Mouse (Mus musculus) MEL (cell line): ENCODE measurements around the gene Gfra1. TPM values are rescaled to one million over a fixed set of nuclear protein-coding genes. Genes with fewer than 3 reads are reported as not detected.

Source experiments
- DNase-seq: peaks from one replicate; pipeline ENCODE4 v3.0.0; 2011; ENCODE audit warnings: low read depth, low spot score
- H3K27ac ChIP-seq: 2 replicates; pipeline ENCODE4 v1.5.1; 2012; ENCODE audit warnings: low read depth, mild to moderate bottlenecking, control low read depth, low read length, moderate library complexity; ENCODE audit not compliant: control insufficient read depth
- H3K27me3 ChIP-seq, 2 experiments: fragments of 150-350 bp in 1 of 2; sonication (generic) in 1 of 2; 2 replicates each; pipeline ENCODE4 v1.6.1; 2012; ENCODE audit warnings: low read length in 2 of 2, mild to moderate bottlenecking in 2 of 2, improper control_type of control experiment in 1 of 2, moderate library complexity in 1 of 2; ENCODE audit not compliant: insufficient read depth in 2 of 2, control insufficient read depth in 1 of 2
- H3K36me3 ChIP-seq, 2 experiments: 2 replicates each; pipeline ENCODE4 v1.6.1; 2012 to 2014; ENCODE audit warnings: low read length in 2 of 2, improper control_type of control experiment in 1 of 2, inconsistent platforms in 1 of 2, mild to moderate bottlenecking in 1 of 2; ENCODE audit not compliant: insufficient read depth in 2 of 2, control insufficient read depth in 1 of 2
- H3K4me1 ChIP-seq, 2 experiments: fragments of 150-350 bp in 1 of 2; sonication (generic) in 1 of 2; 2 replicates each; pipeline ENCODE4 v1.6.1; 2012; ENCODE audit warnings: low read length in 2 of 2, improper control_type of control experiment in 1 of 2, mild to moderate bottlenecking in 1 of 2; ENCODE audit not compliant: insufficient read depth in 2 of 2, control insufficient read depth in 1 of 2
- H3K4me3 ChIP-seq, 2 experiments: fragments of 150-350 bp in 1 of 2; sonication (generic) in 1 of 2; 2 replicates each; pipeline ENCODE4 v1.5.1; 2012; ENCODE audit warnings: low read depth in 2 of 2, low read length in 2 of 2, mild to moderate bottlenecking in 2 of 2, moderate library complexity in 2 of 2, control low read depth in 1 of 2, improper control_type of control experiment in 1 of 2; ENCODE audit not compliant: control insufficient read depth in 1 of 2, insufficient read depth in 1 of 2
- H3K79me2 ChIP-seq: 2 replicates; pipeline ENCODE4 v1.6.1; 2012; ENCODE audit warnings: mild to moderate bottlenecking, low read length, moderate library complexity; ENCODE audit not compliant: control insufficient read depth, poor library complexity, insufficient read depth
- H3K9ac ChIP-seq: 2 replicates; pipeline ENCODE4 v1.6.1; 2012; ENCODE audit warnings: low read depth, mild to moderate bottlenecking, control low read depth, low read length, moderate library complexity; ENCODE audit not compliant: control insufficient read depth, poor library complexity, severe bottlenecking
- H3K9me3 ChIP-seq: fragments of 150-350 bp; sonication (generic); replicated peaks from 2 replicates; pipeline ENCODE4 v1.6.1; 2012; ENCODE audit warnings: mild to moderate bottlenecking, low read length, improper control_type of control experiment, moderate library complexity; ENCODE audit not compliant: insufficient read depth
- CHD1 ChIP-seq: IDR thresholded peaks from 2 replicates; pipeline ENCODE4 v1.6.1; 2012; ENCODE audit warnings: low read depth, mild to moderate bottlenecking, inconsistent platforms, low read length, improper control_type of control experiment
- CTCF ChIP-seq, 3 experiments: IDR thresholded peaks in 2 of 3; conservative IDR thresholded peaks in 1 of 3; 2 replicates each; pipeline ENCODE4 v1.5.1; 2011 to 2012; ENCODE audit warnings: low read length in 3 of 3, low read depth in 2 of 3, mild to moderate bottlenecking in 2 of 3, improper control_type of control experiment in 1 of 3, inconsistent platforms in 1 of 3, mixed read lengths in 1 of 3, moderate library complexity in 1 of 3; ENCODE audit not compliant: control insufficient read depth in 1 of 3, insufficient read depth in 1 of 3, poor library complexity in 1 of 3, severe bottlenecking in 1 of 3
- E2F4 ChIP-seq: IDR thresholded peaks from 2 replicates; pipeline ENCODE4 v1.6.1; 2011; ENCODE audit warnings: low read depth, low read length, improper control_type of control experiment, borderline replicate concordance
- EP300 ChIP-seq, 2 experiments: IDR thresholded peaks; 2 replicates each; pipeline ENCODE4 v1.6.1; 2011; ENCODE audit warnings: improper control_type of control experiment in 2 of 2, low read length in 2 of 2, low read depth in 1 of 2, mild to moderate bottlenecking in 1 of 2
- ETS1 ChIP-seq: IDR thresholded peaks from 2 replicates; pipeline ENCODE4 v1.6.1; 2012; ENCODE audit warnings: low read depth, mild to moderate bottlenecking, inconsistent platforms, low read length, improper control_type of control experiment, moderate library complexity
- GABPA ChIP-seq: IDR thresholded peaks from 2 replicates; pipeline ENCODE4 v1.6.1; 2012; ENCODE audit warnings: low read depth, mild to moderate bottlenecking, inconsistent platforms, low read length, improper control_type of control experiment, moderate library complexity
- JUND ChIP-seq: IDR thresholded peaks from 2 replicates; pipeline ENCODE4 v1.6.1; 2011; ENCODE audit warnings: low read depth, mild to moderate bottlenecking, improper control_type of control experiment, low read length
- MAFK ChIP-seq: IDR thresholded peaks from 2 replicates; pipeline ENCODE4 v1.6.1; 2011; ENCODE audit warnings: low read depth, mild to moderate bottlenecking, low read length, improper control_type of control experiment, borderline replicate concordance
- MAX ChIP-seq: IDR thresholded peaks from 2 replicates; pipeline ENCODE4 v1.6.1; 2011; ENCODE audit warnings: low read length, improper control_type of control experiment
- MEF2A ChIP-seq: IDR thresholded peaks from 2 replicates; pipeline ENCODE4 v1.6.1; 2014; ENCODE audit warnings: low read depth, mild to moderate bottlenecking, inconsistent platforms, low read length, improper control_type of control experiment; ENCODE audit not compliant: poor library complexity, insufficient replicate concordance, severe bottlenecking; ENCODE audit errors: extremely low read depth
- MYB ChIP-seq: IDR thresholded peaks from 2 replicates; pipeline ENCODE4 v1.6.1; 2011; ENCODE audit warnings: mild to moderate bottlenecking, low read depth, low read length, improper control_type of control experiment
- MYC ChIP-seq: IDR thresholded peaks from 2 replicates; pipeline ENCODE4 v1.6.1; 2011; ENCODE audit warnings: low read depth, mild to moderate bottlenecking, low read length, improper control_type of control experiment, moderate library complexity
- POLR2A ChIP-seq, 2 experiments: IDR thresholded peaks; 2 replicates each; pipeline ENCODE4 v1.6.1; 2011 to 2012; ENCODE audit warnings: low read length in 2 of 2, mild to moderate bottlenecking in 2 of 2, control low read depth in 1 of 2, improper control_type of control experiment in 1 of 2, low read depth in 1 of 2, moderate library complexity in 1 of 2; ENCODE audit not compliant: control insufficient read depth in 1 of 2, insufficient read depth in 1 of 2, poor library complexity in 1 of 2
- RCOR1 ChIP-seq: IDR thresholded peaks from 2 replicates; pipeline ENCODE4 v1.6.1; 2012; ENCODE audit warnings: low read depth, mild to moderate bottlenecking, inconsistent platforms, low read length, improper control_type of control experiment
- SIN3A ChIP-seq: IDR thresholded peaks from 2 replicates; pipeline ENCODE4 v1.6.1; 2012; ENCODE audit warnings: low read length, improper control_type of control experiment, inconsistent platforms
- SMC3 ChIP-seq: IDR thresholded peaks from 2 replicates; pipeline ENCODE4 v1.6.1; 2011; ENCODE audit warnings: low read depth, low read length, improper control_type of control experiment
- TAL1 ChIP-seq: IDR thresholded peaks from 2 replicates; pipeline ENCODE4 v1.6.1; 2012; ENCODE audit warnings: mild to moderate bottlenecking, inconsistent platforms, low read length, moderate library complexity, mixed read lengths
- UBTF ChIP-seq: IDR thresholded peaks from 2 replicates; pipeline ENCODE4 v1.6.1; 2012; ENCODE audit warnings: low read depth, mild to moderate bottlenecking, inconsistent platforms, low read length, improper control_type of control experiment, moderate library complexity, borderline replicate concordance; ENCODE audit not compliant: insufficient read depth
- USF1 ChIP-seq: IDR thresholded peaks from 2 replicates; pipeline ENCODE4 v1.6.1; 2014; ENCODE audit warnings: low read depth, mild to moderate bottlenecking, inconsistent platforms, low read length, improper control_type of control experiment, moderate library complexity
- ZNF384 ChIP-seq: IDR thresholded peaks from 2 replicates; pipeline ENCODE4 v1.6.1; 2012; ENCODE audit warnings: low read depth, mild to moderate bottlenecking, inconsistent platforms, low read length, improper control_type of control experiment
- polyA plus RNA-seq, 2 experiments: library from polyadenylated mRNA; stranded (reverse) in 1 of 2; unstranded in 1 of 2; fragments of >175 nt in 1 of 2; fragments of >200 nt in 1 of 2; gene quantifications; 2 replicates each; pipeline versions ENCODE4 v1.2.1 to v1.2.4; 2012; ENCODE audit warnings: low replicate concordance in 2 of 2, low read depth in 1 of 2; ENCODE audit not compliant: insufficient read length in 2 of 2, insufficient read depth in 1 of 2, missing spikeins in 1 of 2
- total RNA-seq: library from RNA; depleted of rRNA; stranded (reverse); fragments of 300-350 nt; gene quantifications from 2 replicates; pipeline ENCODE4 v1.2.3, GENCODE M21; 2012

The Gfra1 gene
- total and polyA plus RNA-seq, 3 experiments = not detected

DNA sequence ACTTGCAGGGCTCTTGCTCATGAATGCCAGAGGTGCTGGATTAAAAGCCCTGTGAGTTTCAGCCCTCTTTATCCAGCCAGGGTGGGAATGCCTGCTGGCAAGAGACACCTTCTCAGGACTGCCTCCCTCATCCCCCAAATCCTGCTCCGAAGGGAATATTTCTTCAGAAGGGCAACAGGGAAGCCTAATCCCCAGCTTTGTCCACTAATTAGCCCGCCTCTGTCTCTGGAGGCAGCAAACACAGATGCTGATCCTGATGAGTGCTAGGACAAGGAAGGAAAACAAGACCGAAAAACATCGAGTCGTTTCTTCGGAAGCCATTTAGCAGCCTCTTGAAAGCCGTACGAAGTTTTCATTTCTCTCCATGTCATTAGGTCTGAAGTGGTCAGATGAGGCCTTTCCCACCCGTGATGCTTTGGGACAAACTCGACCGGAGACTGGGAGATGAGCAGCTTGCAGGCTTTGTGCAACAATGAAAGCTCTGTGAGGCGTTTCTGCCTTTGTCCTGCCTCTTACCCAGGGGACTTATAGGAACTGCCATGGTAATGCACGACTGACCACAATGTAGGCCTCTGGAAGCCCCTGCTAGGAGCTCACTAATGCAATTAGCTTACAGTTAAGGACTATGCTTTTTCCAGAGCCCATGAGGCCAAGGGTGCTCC lies 4.8 kb upstream of the Gfra1 start:
- Histone ChIP-seq H3K27me3 (no peaks in the 10 kb centered on the region), H3K36me3 (no peaks in the 10 kb centered on the region), H3K79me2 (no peaks in the 10 kb centered on the region), H3K9ac (no peak overlapping the region), H3K27ac (no peak overlapping the region), H3K4me1 (no peaks in the 10 kb centered on the region), H3K4me3 (no peak overlapping the region), H3K9me3 (no peaks in the 10 kb centered on the region)
- no peak for DNase-seq
- TF ChIP-seq CHD1 (no peak), E2F4 (no peak), MYB (no peak), MYC (no peak), CTCF (IDR thresholded peaks at IDR 0.05 in 2 of 3, conservative IDR thresholded peaks at IDR 0.05 in 1 of 3; ENCODE audit: control insufficient read depth in 1 of 3, insufficient read depth in 1 of 3, low read depth in 2 of 3, low read length in 3 of 3, poor library complexity in 1 of 3, severe bottlenecking in 1 of 3) (no peak)

GRCm38 (mm10) chr19:58456491-58457061 lies 867 bp upstream of the Gfra1 start:
- no peak overlapping the region for H3K4me3 ChIP-seq
- H3K27ac ChIP-seq = no peak overlapping the region
- DNase-seq = no peak
- no peaks in the 10 kb centered on the region for H3K36me3 ChIP-seq
- no peaks in the 10 kb centered on the region for H3K9me3 ChIP-seq
- H3K4me1 ChIP-seq = no peaks in the 10 kb centered on the region
- no peak overlapping the region for H3K9ac ChIP-seq
- TF ChIP-seq MEF2A = no peak
- no peak for TF ChIP-seq MYC
- TF ChIP-seq ETS1 = no peak
- no peak for TF ChIP-seq MAFK
- TF ChIP-seq RCOR1 = no peak
- TF ChIP-seq SMC3 = no peak
- TF ChIP-seq USF1 = no peak
- TF ChIP-seq ZNF384 = no peak
- TF ChIP-seq MYB = no peak
- TF ChIP-seq UBTF = no peak
- TF ChIP-seq EP300 (IDR thresholded peaks at IDR 0.05; ENCODE audit: low read depth in 1 of 2, low read length in 2 of 2) = no peak
- TF ChIP-seq MAX = no peak
- TF ChIP-seq POLR2A (IDR thresholded peaks at IDR 0.05; ENCODE audit: control insufficient read depth in 1 of 2, insufficient read depth in 1 of 2, low read depth in 1 of 2, low read length in 2 of 2, poor library complexity in 1 of 2) = no peak
- TF ChIP-seq JUND = no peak
- no peak for TF ChIP-seq CHD1
- no peak for TF ChIP-seq GABPA
- no peak for TF ChIP-seq TAL1
- TF ChIP-seq SIN3A = no peak
- no peaks in the 10 kb centered on the region for H3K79me2 ChIP-seq
- H3K27me3 ChIP-seq = no peaks in the 10 kb centered on the region
